Mouse (Mus musculus) testis, postnatal 14 days (tissue): ENCODE data around the gene Dtd1.
A peak's percentile ranks its signal among the peaks of the same experiment; 100 is the strongest.
"Not testable (repeated sequence)": the region's sequence is repeated elsewhere in the genome, so short reads cannot be mapped to it uniquely, and the experiment has no call there.

ENCODE experiments used
- DNase-seq: peaks from one replicate; pipeline ENCODE4 v3.0.0; 2021; ENCODE audit warnings: low spot score

Gene Dtd1

GRCm38 (mm10) chr2:144599831-144600687, at the start of gene Dtd1:
TSS of gene Dtd1 (plus strand) at chr2:144599897.
- peak; percentile 87 for DNase-seq

- peak; percentile 76 for DNase-seq
Measured at GRCm38 (mm10) chr2:144550529-144550928, 49.2 kb upstream of the Dtd1 start, which contains the start of gene Rbbp9. TSS of gene Rbbp9 (minus strand) at chr2:144550869.

- DNase-seq: no peak
Measured at GRCm38 (mm10) chr2:144553905-144554304, 45.8 kb upstream of the Dtd1 start.

GRCm38 (mm10) chr2:144555286-144555819, 44.3 kb upstream of the Dtd1 start:
- no peak for DNase-seq

- DNase-seq: peak; percentile 98
Measured at GRCm38 (mm10) chr2:144555820-144556552, 43.7 kb upstream of the Dtd1 start, which contains the start of gene Sec23b. TSS of gene Sec23b (plus strand) at chr2:144556229.

- DNase-seq: no peak
Measured at GRCm38 (mm10) chr2:144588723-144589122, 11.0 kb upstream of the Dtd1 start.

- DNase-seq: not testable (repeated sequence)
Measured at GRCm38 (mm10) chr2:144593036-144593435, 6.7 kb upstream of the Dtd1 start.

GRCm38 (mm10) chr2:144593951-144594651, 5.6 kb upstream of the Dtd1 start, which contains the start of gene Smim26:
TSS of gene Smim26 (plus strand) at chr2:144594054.
- peak; percentile 82 for DNase-seq

- no peak for DNase-seq
Measured at GRCm38 (mm10) chr2:144598006-144598405, 1.7 kb upstream of the Dtd1 start.

GRCm38 (mm10) chr2:144601576-144601975, 1.9 kb downstream of the Dtd1 start:
- no peak for DNase-seq

- no peak for DNase-seq
Measured at GRCm38 (mm10) chr2:144613956-144614355, 14.3 kb downstream of the Dtd1 start.

- DNase-seq: no peak
Measured at GRCm38 (mm10) chr2:144617074-144617874, 17.6 kb downstream of the Dtd1 start.

- DNase-seq: no peak
Measured at GRCm38 (mm10) chr2:144621491-144621890, 21.8 kb downstream of the Dtd1 start.

- DNase-seq: no peak
Measured at GRCm38 (mm10) chr2:144633551-144633950, 33.9 kb downstream of the Dtd1 start.

- no peak for DNase-seq
Measured at GRCm38 (mm10) chr2:144634231-144634630, 34.5 kb downstream of the Dtd1 start.

GRCm38 (mm10) chr2:144634729-144635128, 35.0 kb downstream of the Dtd1 start:
- no peak for DNase-seq

- DNase-seq: peak; percentile 31
Measured at GRCm38 (mm10) chr2:144635644-144636320, 36.1 kb downstream of the Dtd1 start.

- DNase-seq: no peak
Measured at GRCm38 (mm10) chr2:144637204-144637603, 37.5 kb downstream of the Dtd1 start.

- no peak for DNase-seq
Measured at GRCm38 (mm10) chr2:144637671-144638395, 38.1 kb downstream of the Dtd1 start.

GRCm38 (mm10) chr2:144638719-144639118, 39.0 kb downstream of the Dtd1 start:
- no peak for DNase-seq
